Mouse (Mus musculus) heart, adult 2 months (tissue): ENCODE results near the gene Kif21a.

ENCODE experiments used
- CTCF ChIP-seq: fragments of 200-600 bp; IDR thresholded peaks from 2 replicates; pipeline ENCODE4 v1.8.1; 2022; ENCODE audit warnings: antibody characterized with exemption, mild to moderate bottlenecking, moderate library complexity
- EP300 ChIP-seq: fragments of 200-500 bp; IDR thresholded peaks from 2 replicates; pipeline ENCODE4 v1.6.1; 2011; ENCODE audit warnings: low read depth, low read length, control low read depth; ENCODE audit not compliant: insufficient read depth
- POLR2A ChIP-seq: fragments of 200-500 bp; IDR thresholded peaks from 2 replicates; pipeline ENCODE4 v1.6.1; 2011; ENCODE audit warnings: mild to moderate bottlenecking, low read depth, low read length, control low read depth; ENCODE audit not compliant: insufficient read depth

DNA sequence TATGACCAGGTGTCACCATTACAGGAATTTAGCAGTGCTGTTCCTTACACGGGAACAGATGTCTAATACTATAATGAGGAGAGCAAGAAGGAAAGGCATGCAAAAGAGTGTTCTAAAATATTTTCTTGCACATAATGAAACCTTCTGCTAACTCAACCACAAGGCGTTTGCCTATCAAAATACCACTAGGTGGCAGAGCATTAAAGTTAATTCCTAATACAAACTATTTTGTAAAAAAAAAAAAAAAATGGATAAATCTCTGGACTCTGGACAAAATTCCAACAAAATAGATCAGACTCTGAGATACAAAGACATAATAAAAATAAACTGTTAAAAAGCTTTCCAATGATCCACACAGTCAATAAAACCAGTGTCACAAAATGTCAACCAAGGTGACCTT is 56.9 kb downstream of the Kif21a start:
- TF ChIP-seq CTCF (peak; percentile 65), POLR2A (no peak), EP300 (no peak)
